Mouse (Mus musculus) lung, embryonic 14.5 days (tissue): ENCODE measurements at regions not wholly inside any gene's neighbourhood (a gene's known extent, or its start where the extent isn't known, plus 50 kb on each side); places are given as distances from the start of the nearest gene placed in this dataset.

Experiments used
- ATAC-seq: fragments of 200-750 bp; cut with Nextera tagmentation; 2 replicates; pipeline ENCODE4 v1.8.0; 2017; ENCODE audit warnings: mild to moderate bottlenecking, moderate TSS enrichment, moderate library complexity; ENCODE audit not compliant: insufficient read depth
- DNase-seq: peaks from one replicate; pipeline ENCODE4 v3.0.0-alpha.2; 2015
- H3K27ac ChIP-seq: fragments of 300-500 bp; sonication (generic); 2 replicates; pipeline ENCODE4 v1.5.1; 2014; ENCODE audit warnings: low read depth, mild to moderate bottlenecking, moderate library complexity
- H3K27me3 ChIP-seq: fragments of 300-500 bp; sonication (generic); 2 replicates; pipeline ENCODE4 v1.6.1; 2014; ENCODE audit warnings: low read length, control low read depth; ENCODE audit not compliant: insufficient read depth
- H3K36me3 ChIP-seq: fragments of 300-500 bp; sonication (generic); 2 replicates; pipeline ENCODE4 v1.6.1; 2014; ENCODE audit warnings: control low read depth; ENCODE audit not compliant: insufficient read depth
- H3K4me1 ChIP-seq: fragments of 300-500 bp; sonication (generic); 2 replicates; pipeline ENCODE4 v1.6.1; 2014; ENCODE audit warnings: antibody characterized with exemption, control low read depth; ENCODE audit not compliant: insufficient read depth
- H3K4me2 ChIP-seq: fragments of 300-500 bp; sonication (generic); 2 replicates; pipeline ENCODE4 v1.6.1; 2014; ENCODE audit warnings: mild to moderate bottlenecking
- H3K4me3 ChIP-seq: fragments of 300-500 bp; sonication (generic); 2 replicates; pipeline ENCODE4 v1.5.1; 2014; ENCODE audit warnings: low read depth, low read length
- H3K9ac ChIP-seq: fragments of 300-500 bp; sonication (generic); 2 replicates; pipeline ENCODE4 v1.6.1; 2014
- H3K9me3 ChIP-seq: fragments of 300-500 bp; sonication (generic); 2 replicates; pipeline ENCODE4 v1.6.1; 2016; ENCODE audit warnings: low read depth, low read length, control low read depth
- CTCF ChIP-seq: IDR thresholded peaks from 2 replicates; pipeline ENCODE4 v1.5.1; 2016; ENCODE audit warnings: antibody characterized with exemption, low read depth
- WGBS: fragments of 180-500 bp; shearing (Covaris S2); extraction: QIAGEN DNeasy Blood & Tissue Kit; methylation state at CpG from one replicate; pipeline ENCODE4 v1.1.7; 2014; 5-methylcytosine and 5-hydroxymethylcytosine counted together

- no peak for ATAC-seq
- no peak overlapping the region for H3K27ac ChIP-seq
These were observed 216.4 kb downstream of the Prdm2 start for GRCm38 (mm10) chr4:142996406-142996805.

DNA sequence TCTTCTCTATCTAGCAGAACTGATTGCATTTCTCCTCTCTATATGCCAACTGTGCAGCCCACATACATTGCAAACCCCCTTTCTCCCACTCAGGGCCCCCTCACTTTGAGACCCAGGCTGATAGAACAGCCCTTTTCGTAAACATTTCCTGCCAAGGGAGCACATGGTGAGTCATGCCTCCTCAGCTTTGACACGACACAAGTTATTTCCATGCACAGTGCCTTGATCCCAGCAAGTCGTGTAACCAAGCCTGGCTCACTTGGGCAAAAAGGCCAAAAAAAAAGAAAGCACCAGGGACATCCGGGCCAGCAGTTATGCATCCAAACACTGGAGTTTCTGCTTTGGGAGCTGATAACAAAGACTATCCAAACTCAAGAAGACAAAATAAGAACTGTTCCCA, 221.4 kb downstream of the Prdm2 start:
- H3K36me3 ChIP-seq: no peaks in the 10 kb centered on the region
- 43% methylated on average over 4 of the region's 4 CpGs for WGBS

More at GRCm38 (mm10) chr4:142996406-142996805, 216.4 kb downstream of the Prdm2 start:
- Histone ChIP-seq H3K4me2 (no peak overlapping the region), H3K4me3 (no peak overlapping the region), H3K4me1 (no peaks in the 10 kb centered on the region), H3K9ac (no peak overlapping the region), H3K36me3 (no peaks in the 10 kb centered on the region), H3K27me3 (no peaks in the 10 kb centered on the region), H3K9me3 (no peaks in the 10 kb centered on the region)
- WGBS: 57% methylated on average over 4 of the region's 4 CpGs
- DNase-seq: no peak
- TF ChIP-seq CTCF: 0 out of 2 replicates have a peak, but pooled peaks have one; percentile 9

DNA sequence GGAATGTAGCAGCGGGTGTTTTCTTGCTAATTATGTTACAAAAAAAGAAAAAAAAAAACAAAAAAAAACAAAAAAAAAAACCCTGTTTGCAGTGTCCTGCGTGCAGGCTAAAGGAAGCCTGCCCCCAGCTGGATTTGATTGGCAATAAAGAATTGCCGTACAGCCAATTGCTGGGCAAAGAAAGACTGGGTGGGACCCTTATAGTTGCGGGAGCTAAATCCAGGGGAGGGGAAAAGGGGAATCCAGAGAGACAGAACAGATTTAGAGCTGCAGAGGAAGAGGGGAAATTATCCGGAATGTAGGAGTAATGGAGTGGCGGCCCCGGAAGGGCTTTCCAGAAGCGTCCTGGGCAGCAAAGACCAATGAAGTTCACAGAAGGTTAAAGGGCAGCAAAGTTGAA, 223.6 kb downstream of the Prdm2 start:
- Histone ChIP-seq H3K4me3 (no peak overlapping the region), H3K9me3 (no peaks in the 10 kb centered on the region), H3K27me3 (no peaks in the 10 kb centered on the region), H3K27ac (no peak overlapping the region), H3K36me3 (no peaks in the 10 kb centered on the region), H3K9ac (no peak overlapping the region), H3K4me2 (0 out of 2 replicates have a peak overlapping the region, but pooled peaks have one; percentile 2), H3K4me1 (no peaks in the 10 kb centered on the region)
- DNase-seq (peak; percentile 60), ATAC-seq (peak; percentile 63; the same call in 1 of the 2 replicates)
- 8% methylated on average over 8 of the region's 8 CpGs for WGBS
- peak; percentile 28; the same call in 1 of the 2 replicates for TF ChIP-seq CTCF

More for the DNA sequence above, 221.4 kb downstream of the Prdm2 start:
- H3K27ac ChIP-seq: no peak overlapping the region
- no peak for TF ChIP-seq CTCF
- no peak for ATAC-seq
- H3K9ac ChIP-seq: no peak overlapping the region
- no peak overlapping the region for H3K4me2 ChIP-seq
- H3K4me1 ChIP-seq: no peaks in the 10 kb centered on the region
- no peak for DNase-seq
- no peak overlapping the region for H3K4me3 ChIP-seq
- H3K9me3 ChIP-seq: no peaks in the 10 kb centered on the region
- H3K27me3 ChIP-seq: no peaks in the 10 kb centered on the region

- WGBS: 43% methylated on average over 6 of the region's 6 CpGs
- Histone ChIP-seq H3K4me1 (no peaks in the 10 kb centered on the region), H3K4me2 (no peak overlapping the region), H3K27ac (no peak overlapping the region), H3K9me3 (no peaks in the 10 kb centered on the region), H3K36me3 (no peaks in the 10 kb centered on the region), H3K27me3 (no peaks in the 10 kb centered on the region), H3K4me3 (no peak overlapping the region), H3K9ac (no peak overlapping the region)
- no peak for DNase-seq
- no peak for ATAC-seq
- TF ChIP-seq CTCF: no peak
These were observed 229.5 kb downstream of the Prdm2 start for GRCm38 (mm10) chr4:142983295-142983624.

GRCm38 (mm10) chr4:142982585-142983294, 230.1 kb downstream of the Prdm2 start:
- no peak overlapping the region for H3K4me3 ChIP-seq
- H3K27me3 ChIP-seq: no peaks in the 10 kb centered on the region
- H3K36me3 ChIP-seq: no peaks in the 10 kb centered on the region
- H3K27ac ChIP-seq: no peak overlapping the region
- TF ChIP-seq CTCF: no peak
- DNase-seq (peak; percentile 57), ATAC-seq (peak; percentile 52; the same call in 1 of the 2 replicates)
- H3K9me3 ChIP-seq: no peaks in the 10 kb centered on the region
- 46% methylated on average over 8 of the region's 8 CpGs for WGBS
- no peak overlapping the region for H3K4me2 ChIP-seq
- H3K4me1 ChIP-seq: no peaks in the 10 kb centered on the region
- H3K9ac ChIP-seq: no peak overlapping the region

GRCm38 (mm10) chr4:142975620-142976019, 237.2 kb downstream of the Prdm2 start:
- H3K36me3 ChIP-seq: no peaks in the 10 kb centered on the region
- DNase-seq (no peak), ATAC-seq (no peak)
- H3K27me3 ChIP-seq: no peaks in the 10 kb centered on the region
- no peaks in the 10 kb centered on the region for H3K4me1 ChIP-seq
- 76% methylated on average over 11 of the region's 11 CpGs for WGBS
- H3K4me3 ChIP-seq: no peak overlapping the region
- H3K27ac ChIP-seq: no peak overlapping the region
- no peak overlapping the region for H3K4me2 ChIP-seq
- no peak overlapping the region for H3K9ac ChIP-seq
- no peak for TF ChIP-seq CTCF
- H3K9me3 ChIP-seq: no peaks in the 10 kb centered on the region

GRCm38 (mm10) chr4:142970040-142970439, 242.8 kb downstream of the Prdm2 start:
- H3K36me3 ChIP-seq: no peaks in the 10 kb centered on the region
- no peak for TF ChIP-seq CTCF
- H3K27me3 ChIP-seq: no peaks in the 10 kb centered on the region
- H3K4me1 ChIP-seq: no peaks in the 10 kb centered on the region
- no peak overlapping the region for H3K27ac ChIP-seq
- H3K9ac ChIP-seq: no peak overlapping the region
- 63% methylated on average over 4 of the region's 4 CpGs for WGBS
- ATAC-seq (no peak), DNase-seq (no peak)
- H3K4me3 ChIP-seq: no peak overlapping the region
- H3K9me3 ChIP-seq: peaks cover 5% of the 10 kb centered on the region; the same call in 1 of the 2 replicates
- no peak overlapping the region for H3K4me2 ChIP-seq
